Mouse (Mus musculus): ENCODE data around the gene Gm6351.
"Not testable (repeated sequence)": the region's sequence is repeated elsewhere in the genome, so short reads cannot be mapped to it uniquely, and the experiment has no call there.

The Gm6351 gene

GRCm38 (mm10) chr5:94076085-94076484 lies at the start of gene Gm6351:
Gene Gm6351, plus strand, starts transcription at chr5:94076385.
- not testable (repeated sequence) for DNase-seq (ENCODE audit: low read depth in 2 of 2, low spot score in 2 of 2)

GRCm38 (mm10) chr5:94070445-94070844 lies 5.7 kb upstream of the Gm6351 start, which contains the start of gene BC061212:
Gene BC061212, minus strand, starts transcription at chr5:94070545.
- not testable (repeated sequence) for DNase-seq (ENCODE audit: low read depth in 2 of 2, low spot score in 2 of 2)

Data from CD8-positive naive resting alpha-beta T cell, adult 2 months (primary cell).